Mouse (Mus musculus): Measurements from ENCODE around the gene Foxc1.

DNA sequence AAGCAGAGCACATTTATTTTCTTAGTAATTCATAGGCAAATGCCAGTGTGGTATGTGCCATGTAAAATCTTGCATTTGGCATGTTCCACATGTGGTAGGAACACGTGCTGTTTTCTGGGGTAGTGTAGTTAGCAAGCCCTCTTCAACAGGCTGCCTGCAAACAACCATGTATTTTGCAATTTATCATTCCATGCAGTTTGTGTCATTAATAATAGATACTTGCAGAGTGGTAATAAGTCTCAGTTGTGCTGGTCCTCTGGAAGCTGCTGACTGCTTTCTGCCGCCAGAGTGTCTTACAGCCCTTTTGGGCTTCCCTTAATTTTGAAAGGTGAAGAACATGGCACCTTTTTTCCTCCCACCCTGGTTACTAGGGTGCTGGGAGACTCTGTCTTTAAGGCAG is 6.3 kb downstream of the Foxc1 start:
- no peak for TF ChIP-seq CTCF (IDR thresholded peaks at IDR 0.05; ENCODE audit: low read depth)
- TF ChIP-seq EP300 (optimal IDR thresholded peaks at IDR 0.05), result no peak

All from stomach, postnatal 0 days (tissue).